Mouse (Mus musculus): ENCODE results near the gene Ankrd28. TPM values are rescaled to one million over a fixed set of nuclear protein-coding genes. Genes with fewer than 3 reads are reported as not detected.

The Ankrd28 gene
- polyA plus RNA-seq, 1 experiment = 11.6 TPM

GRCm38 (mm10) chr14:31722746-31723145 lies 107.7 kb downstream of the Ankrd28 start:
- H3K27me3 ChIP-seq (ENCODE audit: control insufficient read depth, insufficient read depth, insufficient read length) = no peaks in the 10 kb centered on the region
- no peak overlapping the region for H3K4me3 ChIP-seq (ENCODE audit: insufficient read depth, poor library complexity, severe bottlenecking)
- H3K79me2 ChIP-seq (ENCODE audit: control insufficient read depth, insufficient read depth) = peaks cover 33% of the 10 kb centered on the region
- H3K79me3 ChIP-seq (ENCODE audit: low read depth) = no peaks in the 10 kb centered on the region
- H3K36me3 ChIP-seq (ENCODE audit: control insufficient read depth, insufficient read depth) = peaks cover 75% of the 10 kb centered on the region
- H3ac ChIP-seq (ENCODE audit: control insufficient read depth, insufficient read length, low read depth) = no peak overlapping the region
- no peak for TF ChIP-seq CTCF (IDR thresholded peaks at IDR 0.05; ENCODE audit: control insufficient read depth, insufficient read depth, insufficient read length)
- TF ChIP-seq FOSL1 (IDR thresholded peaks at IDR 0.05; ENCODE audit: insufficient read depth, low read length, poor library complexity, severe bottlenecking) = no peak
- TF ChIP-seq MYOD1 (IDR thresholded peaks at IDR 0.05; ENCODE audit: control insufficient read depth, insufficient read length, low read depth) = no peak
- TF ChIP-seq CEBPB (IDR thresholded peaks at IDR 0.05; ENCODE audit: low read depth) = no peak
- no peak for TF ChIP-seq MYOG (IDR thresholded peaks at IDR 0.05; ENCODE audit: control insufficient read depth, extremely low read depth, insufficient read length)
- no peak for TF ChIP-seq USF1 (IDR thresholded peaks at IDR 0.05; ENCODE audit: low read depth)
- TF ChIP-seq MAX (IDR thresholded peaks at IDR 0.05) = no peak

- H3K79me3 ChIP-seq (ENCODE audit: low read depth) = no peaks in the 10 kb centered on the region
- TF ChIP-seq MYOD1 (IDR thresholded peaks at IDR 0.05; ENCODE audit: control insufficient read depth, insufficient read length, low read depth) (no peak), CTCF (IDR thresholded peaks at IDR 0.05; ENCODE audit: control insufficient read depth, insufficient read depth, insufficient read length) (no peak), MYOG (IDR thresholded peaks at IDR 0.05; ENCODE audit: control insufficient read depth, extremely low read depth, insufficient read length) (no peak), MAX (IDR thresholded peaks at IDR 0.05) (no peak), FOSL1 (IDR thresholded peaks at IDR 0.05; ENCODE audit: insufficient read depth, low read length, poor library complexity, severe bottlenecking) (no peak), USF1 (IDR thresholded peaks at IDR 0.05; ENCODE audit: low read depth) (no peak), CEBPB (IDR thresholded peaks at IDR 0.05; ENCODE audit: low read depth) (no peak)
- H3K79me2 ChIP-seq (ENCODE audit: control insufficient read depth, insufficient read depth) = peaks cover 33% of the 10 kb centered on the region
- no peak overlapping the region for H3ac ChIP-seq (ENCODE audit: control insufficient read depth, insufficient read length, low read depth)
- no peaks in the 10 kb centered on the region for H3K27me3 ChIP-seq (ENCODE audit: control insufficient read depth, insufficient read depth, insufficient read length)
- H3K36me3 ChIP-seq (ENCODE audit: control insufficient read depth, insufficient read depth) = peaks cover 75% of the 10 kb centered on the region
- no peak overlapping the region for H3K4me3 ChIP-seq (ENCODE audit: insufficient read depth, poor library complexity, severe bottlenecking)
Observed at GRCm38 (mm10) chr14:31721256-31721655, 109.2 kb downstream of the Ankrd28 start.

GRCm38 (mm10) chr14:31718332-31718731 lies 112.1 kb downstream of the Ankrd28 start:
- Histone ChIP-seq H3K36me3 (ENCODE audit: control insufficient read depth, insufficient read depth) (peaks cover 88% of the 10 kb centered on the region), H3K79me3 (ENCODE audit: low read depth) (no peaks in the 10 kb centered on the region), H3K79me2 (ENCODE audit: control insufficient read depth, insufficient read depth) (peaks cover 6% of the 10 kb centered on the region), H3K27me3 (ENCODE audit: control insufficient read depth, insufficient read depth, insufficient read length) (no peaks in the 10 kb centered on the region), H3ac (ENCODE audit: control insufficient read depth, insufficient read length, low read depth) (no peak overlapping the region), H3K4me3 (ENCODE audit: insufficient read depth, poor library complexity, severe bottlenecking) (no peak overlapping the region)
- TF ChIP-seq CTCF (IDR thresholded peaks at IDR 0.05; ENCODE audit: control insufficient read depth, insufficient read depth, insufficient read length) = no peak
- no peak for TF ChIP-seq FOSL1 (IDR thresholded peaks at IDR 0.05; ENCODE audit: insufficient read depth, low read length, poor library complexity, severe bottlenecking)

GRCm38 (mm10) chr14:31717360-31717759 lies 113.1 kb downstream of the Ankrd28 start:
- Histone ChIP-seq H3K36me3 (ENCODE audit: control insufficient read depth, insufficient read depth) (peaks cover 89% of the 10 kb centered on the region), H3ac (ENCODE audit: control insufficient read depth, insufficient read length, low read depth) (no peak overlapping the region), H3K79me2 (ENCODE audit: control insufficient read depth, insufficient read depth) (no peaks in the 10 kb centered on the region), H3K79me3 (ENCODE audit: low read depth) (no peaks in the 10 kb centered on the region), H3K27me3 (ENCODE audit: control insufficient read depth, insufficient read depth, insufficient read length) (no peaks in the 10 kb centered on the region), H3K4me3 (ENCODE audit: insufficient read depth, poor library complexity, severe bottlenecking) (no peak overlapping the region)
- TF ChIP-seq MYOG (IDR thresholded peaks at IDR 0.05; ENCODE audit: control insufficient read depth, extremely low read depth, insufficient read length) = no peak
- TF ChIP-seq CTCF (IDR thresholded peaks at IDR 0.05; ENCODE audit: control insufficient read depth, insufficient read depth, insufficient read length) = no peak
- no peak for TF ChIP-seq CEBPB (IDR thresholded peaks at IDR 0.05; ENCODE audit: low read depth)
- TF ChIP-seq MYOD1 (IDR thresholded peaks at IDR 0.05; ENCODE audit: control insufficient read depth, insufficient read length, low read depth) = no peak
- no peak for TF ChIP-seq MAX (IDR thresholded peaks at IDR 0.05)
- no peak for TF ChIP-seq USF1 (IDR thresholded peaks at IDR 0.05; ENCODE audit: low read depth)
- TF ChIP-seq FOSL1 (IDR thresholded peaks at IDR 0.05; ENCODE audit: insufficient read depth, low read length, poor library complexity, severe bottlenecking) = no peak

GRCm38 (mm10) chr14:31715669-31716068 lies 114.8 kb downstream of the Ankrd28 start:
- Histone ChIP-seq H3K4me3 (ENCODE audit: insufficient read depth, poor library complexity, severe bottlenecking) (no peak overlapping the region), H3K79me3 (ENCODE audit: low read depth) (no peaks in the 10 kb centered on the region), H3ac (ENCODE audit: control insufficient read depth, insufficient read length, low read depth) (no peak overlapping the region), H3K36me3 (ENCODE audit: control insufficient read depth, insufficient read depth) (peaks cover 92% of the 10 kb centered on the region), H3K79me2 (ENCODE audit: control insufficient read depth, insufficient read depth) (no peaks in the 10 kb centered on the region), H3K27me3 (ENCODE audit: control insufficient read depth, insufficient read depth, insufficient read length) (no peaks in the 10 kb centered on the region)
- no peak for TF ChIP-seq USF1 (IDR thresholded peaks at IDR 0.05; ENCODE audit: low read depth)
- no peak for TF ChIP-seq FOSL1 (IDR thresholded peaks at IDR 0.05; ENCODE audit: insufficient read depth, low read length, poor library complexity, severe bottlenecking)
- no peak for TF ChIP-seq CTCF (IDR thresholded peaks at IDR 0.05; ENCODE audit: control insufficient read depth, insufficient read depth, insufficient read length)
- TF ChIP-seq MYOD1 (IDR thresholded peaks at IDR 0.05; ENCODE audit: control insufficient read depth, insufficient read length, low read depth) = no peak
- TF ChIP-seq MAX (IDR thresholded peaks at IDR 0.05) = no peak
- no peak for TF ChIP-seq CEBPB (IDR thresholded peaks at IDR 0.05; ENCODE audit: low read depth)
- TF ChIP-seq MYOG (IDR thresholded peaks at IDR 0.05; ENCODE audit: control insufficient read depth, extremely low read depth, insufficient read length) = no peak

- H3K27me3 ChIP-seq (ENCODE audit: control insufficient read depth, insufficient read depth, insufficient read length) = no peaks in the 10 kb centered on the region
- H3K79me3 ChIP-seq (ENCODE audit: low read depth) = no peaks in the 10 kb centered on the region
- no peak overlapping the region for H3K4me3 ChIP-seq (ENCODE audit: insufficient read depth, poor library complexity, severe bottlenecking)
- peaks cover 95% of the 10 kb centered on the region for H3K36me3 ChIP-seq (ENCODE audit: control insufficient read depth, insufficient read depth)
- no peak for TF ChIP-seq CTCF (IDR thresholded peaks at IDR 0.05; ENCODE audit: control insufficient read depth, insufficient read depth, insufficient read length)
- TF ChIP-seq USF1 (IDR thresholded peaks at IDR 0.05; ENCODE audit: low read depth) = no peak
- no peak for TF ChIP-seq FOSL1 (IDR thresholded peaks at IDR 0.05; ENCODE audit: insufficient read depth, low read length, poor library complexity, severe bottlenecking)
- TF ChIP-seq CEBPB (IDR thresholded peaks at IDR 0.05; ENCODE audit: low read depth) = no peak
- H3ac ChIP-seq (ENCODE audit: control insufficient read depth, insufficient read length, low read depth) = no peak overlapping the region
- H3K79me2 ChIP-seq (ENCODE audit: control insufficient read depth, insufficient read depth) = no peaks in the 10 kb centered on the region
Observed at GRCm38 (mm10) chr14:31709343-31709742, 121.1 kb downstream of the Ankrd28 start.
